Mouse (Mus musculus) CD4-positive, CD25-positive, alpha-beta regulatory T cell, adult 2 months (primary cell): ENCODE measurements around the gene Nrl.

Experiments used
- DNase-seq: peaks from one replicate; pipeline ENCODE4 v3.0.0-alpha.2; 2012; ENCODE audit warnings: low read depth, low spot score

The Nrl gene

GRCm38 (mm10) chr14:55486836-55487235 is 37.9 kb downstream of the Nrl start:
- DNase-seq: no peak

- DNase-seq: no peak
Observed at GRCm38 (mm10) chr14:55484430-55485085, 40.2 kb downstream of the Nrl start.

- DNase-seq: no peak
Observed at GRCm38 (mm10) chr14:55479629-55480028, 45.2 kb downstream of the Nrl start.

- peak; percentile 89 for DNase-seq
Observed at GRCm38 (mm10) chr14:55478651-55479599, 45.9 kb downstream of the Nrl start, which contains the start of gene Dhrs4. Gene Dhrs4 (plus strand): TSS chr14:55478758.

GRCm38 (mm10) chr14:55477829-55478228 is 47.0 kb downstream of the Nrl start:
- no peak for DNase-seq

- no peak for DNase-seq
Observed at GRCm38 (mm10) chr14:55477421-55477820, 47.4 kb downstream of the Nrl start.

GRCm38 (mm10) chr14:55475654-55476053 is 49.1 kb downstream of the Nrl start:
- no peak for DNase-seq

GRCm38 (mm10) chr14:55470806-55471205 is 54.0 kb downstream of the Nrl start:
- no peak for DNase-seq

- no peak for DNase-seq
Observed at GRCm38 (mm10) chr14:55469821-55470220, 55.0 kb downstream of the Nrl start.

GRCm38 (mm10) chr14:55469041-55469440 is 55.7 kb downstream of the Nrl start:
- no peak for DNase-seq
